Mouse (Mus musculus): ENCODE measurements around the gene Ubr2.

Ubr2 gene

GRCm38 (mm10) chr17:47003305-47003704, 7.1 kb downstream of the Ubr2 start:
- no peak for DNase-seq (ENCODE audit: low spot score in 2 of 2)

- no peak for DNase-seq (ENCODE audit: low spot score in 2 of 2)
Measured at GRCm38 (mm10) chr17:47002401-47002800, 8.0 kb downstream of the Ubr2 start.

- no peak for DNase-seq (ENCODE audit: low spot score in 2 of 2)
Measured at GRCm38 (mm10) chr17:46998840-46999239, 11.5 kb downstream of the Ubr2 start.

GRCm38 (mm10) chr17:46996484-46996883, 13.9 kb downstream of the Ubr2 start:
- no peak for DNase-seq (ENCODE audit: low spot score in 2 of 2)

- DNase-seq (ENCODE audit: low spot score in 2 of 2): no peak
Measured at GRCm38 (mm10) chr17:46995621-46996020, 14.7 kb downstream of the Ubr2 start.

GRCm38 (mm10) chr17:46994641-46995398, 15.5 kb downstream of the Ubr2 start:
- DNase-seq (ENCODE audit: low spot score in 2 of 2): no peak

- no peak for DNase-seq (ENCODE audit: low spot score in 2 of 2)
Measured at GRCm38 (mm10) chr17:46993625-46994024, 16.7 kb downstream of the Ubr2 start.

GRCm38 (mm10) chr17:46987631-46988030, 22.7 kb downstream of the Ubr2 start:
- DNase-seq (ENCODE audit: low spot score in 2 of 2): no peak

GRCm38 (mm10) chr17:46980050-46980449, 30.3 kb downstream of the Ubr2 start:
- DNase-seq (ENCODE audit: low spot score in 2 of 2): no peak

GRCm38 (mm10) chr17:46975183-46975582, 35.2 kb downstream of the Ubr2 start:
- DNase-seq (ENCODE audit: low spot score in 2 of 2): peak in 1 of 2 experiments; percentile 47

GRCm38 (mm10) chr17:46972603-46973002, 37.8 kb downstream of the Ubr2 start:
- DNase-seq (ENCODE audit: low spot score in 2 of 2): no peak

GRCm38 (mm10) chr17:46966892-46967291, 43.5 kb downstream of the Ubr2 start:
- no peak for DNase-seq (ENCODE audit: low spot score in 2 of 2)

- DNase-seq (ENCODE audit: low spot score in 2 of 2): no peak
Measured at GRCm38 (mm10) chr17:46963186-46963585, 47.2 kb downstream of the Ubr2 start.

GRCm38 (mm10) chr17:46962153-46962552, 48.2 kb downstream of the Ubr2 start:
- DNase-seq (ENCODE audit: low spot score in 2 of 2): no peak

- no peak for DNase-seq (ENCODE audit: low spot score in 2 of 2)
Measured at GRCm38 (mm10) chr17:46960216-46960615, 50.1 kb downstream of the Ubr2 start.

GRCm38 (mm10) chr17:46958045-46958444, 52.3 kb downstream of the Ubr2 start:
- DNase-seq (ENCODE audit: low spot score in 2 of 2): no peak

- DNase-seq (ENCODE audit: low spot score in 2 of 2): no peak
Measured at GRCm38 (mm10) chr17:46946276-46946675, 64.1 kb downstream of the Ubr2 start.

- no peak for DNase-seq (ENCODE audit: low spot score in 2 of 2)
Measured at GRCm38 (mm10) chr17:46942421-46942820, 67.9 kb downstream of the Ubr2 start.

- no peak for DNase-seq (ENCODE audit: low spot score in 2 of 2)
Measured at GRCm38 (mm10) chr17:46940461-46940860, 69.9 kb downstream of the Ubr2 start.

GRCm38 (mm10) chr17:46933557-46934348, 76.6 kb downstream of the Ubr2 start:
- DNase-seq (ENCODE audit: low spot score in 2 of 2): peak in 1 of 2 experiments; percentile 52

- peak; percentile 27 to 40 for DNase-seq (ENCODE audit: low spot score in 2 of 2)
Measured at GRCm38 (mm10) chr17:46932961-46933360, 77.4 kb downstream of the Ubr2 start.

GRCm38 (mm10) chr17:46929897-46930296, 80.5 kb downstream of the Ubr2 start:
- DNase-seq (ENCODE audit: low spot score in 2 of 2): no peak

- no peak for DNase-seq (ENCODE audit: low spot score in 2 of 2)
Measured at GRCm38 (mm10) chr17:46929277-46929676, 81.1 kb downstream of the Ubr2 start.
